Mouse (Mus musculus) lung, postnatal 36 days (tissue): Measurements from ENCODE around the gene Agfg1.
"Not testable (repeated sequence)": the region's sequence is repeated elsewhere in the genome, so short reads cannot be mapped to it uniquely, and the experiment has no call there.

Experiments
- DNase-seq: peaks from one replicate; pipeline ENCODE4 v3.0.0; 2022; ENCODE audit warnings: mixed read lengths

Gene Agfg1

DNA sequence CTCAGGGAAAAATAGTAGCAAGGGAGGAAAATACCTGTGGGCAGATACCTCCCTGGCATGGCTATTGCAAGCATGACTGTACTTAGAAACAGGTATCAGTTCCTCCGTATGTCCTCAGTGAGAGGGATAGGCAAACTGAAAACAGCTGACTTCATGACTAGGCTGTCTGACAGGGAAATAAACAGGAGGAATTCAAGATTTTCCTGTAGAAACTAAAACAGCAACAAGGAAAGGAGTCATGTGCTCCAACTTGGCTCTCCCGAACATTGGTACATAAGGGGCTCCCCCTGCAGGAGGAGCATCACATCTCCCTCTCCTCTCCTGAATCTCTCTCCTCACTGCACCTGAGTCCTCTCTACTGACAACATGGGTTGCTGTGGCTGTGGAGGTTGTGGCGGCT, 73.7 kb downstream of the Agfg1 start, which contains the start of gene A030005L19Rik:
TSS of gene A030005L19Rik (plus strand) at position 301 of the 400 bp plus-strand sequence.
- DNase-seq, result peak; percentile 22

DNA sequence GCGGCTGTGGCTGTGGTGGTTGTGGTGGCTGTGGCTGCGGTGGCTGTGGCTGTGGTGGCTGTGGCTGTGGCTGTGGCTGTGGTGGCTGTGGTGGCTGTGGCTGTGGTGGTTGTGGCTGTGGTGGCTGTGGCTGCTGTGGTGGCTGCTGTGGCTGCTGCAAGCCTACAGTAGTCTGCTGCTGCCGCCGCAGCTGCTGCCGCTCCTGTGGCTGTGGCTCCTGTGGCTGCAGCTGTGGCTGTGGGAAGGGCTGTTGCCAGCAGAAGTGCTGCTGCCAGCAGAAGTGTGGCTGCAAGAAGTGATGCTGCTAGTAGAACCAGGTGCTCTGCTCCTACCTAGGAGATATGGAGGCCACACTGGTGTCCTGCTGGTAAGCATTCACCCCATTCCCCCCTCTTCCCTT, 74.2 kb downstream of the Agfg1 start:
- DNase-seq, result not testable (repeated sequence)

DNA sequence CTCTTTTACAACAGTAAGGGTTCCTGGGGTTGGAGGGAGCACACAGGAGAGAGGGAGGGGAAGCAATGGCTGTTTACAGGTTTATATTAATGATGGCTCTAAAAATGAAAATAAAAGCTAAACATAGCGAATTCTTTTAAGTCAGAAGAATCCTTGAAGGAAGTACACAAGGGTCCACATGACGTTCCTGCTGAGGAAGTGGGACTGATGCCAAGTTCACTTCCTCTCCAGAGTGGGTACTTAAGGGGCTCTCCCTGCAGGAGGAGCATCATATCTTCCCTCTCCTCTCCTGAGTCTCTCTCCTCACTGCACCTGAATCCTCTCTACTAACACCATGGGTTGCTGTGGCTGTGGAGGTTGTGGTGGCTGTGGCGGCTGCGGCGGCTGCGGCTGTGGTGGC, 85.4 kb downstream of the Agfg1 start, which contains the start of gene A030014E15Rik:
TSS of gene A030014E15Rik (plus strand) at position 268 of the 400 bp plus-strand sequence.
- DNase-seq, result peak; percentile 46

DNA sequence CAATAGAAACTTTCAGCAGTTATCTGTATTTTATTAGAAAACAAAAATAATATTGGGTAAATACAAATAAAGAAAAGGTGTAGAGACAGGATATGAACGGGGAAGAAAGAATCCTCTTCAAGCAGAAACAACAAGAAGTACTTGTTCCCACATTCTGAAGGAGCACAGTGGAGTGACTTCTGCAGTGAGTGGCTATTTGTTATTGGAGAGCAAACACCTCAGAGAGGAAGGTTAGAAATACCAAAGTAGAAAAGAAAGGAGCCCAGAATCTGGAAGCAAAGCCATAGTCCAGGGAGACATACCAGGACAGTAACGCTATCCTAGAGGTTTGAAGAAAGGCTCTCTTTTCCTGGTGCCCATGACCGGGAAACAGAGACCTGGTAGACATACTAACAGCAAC, 91.3 kb downstream of the Agfg1 start:
- DNase-seq, result peak; percentile 59

DNA sequence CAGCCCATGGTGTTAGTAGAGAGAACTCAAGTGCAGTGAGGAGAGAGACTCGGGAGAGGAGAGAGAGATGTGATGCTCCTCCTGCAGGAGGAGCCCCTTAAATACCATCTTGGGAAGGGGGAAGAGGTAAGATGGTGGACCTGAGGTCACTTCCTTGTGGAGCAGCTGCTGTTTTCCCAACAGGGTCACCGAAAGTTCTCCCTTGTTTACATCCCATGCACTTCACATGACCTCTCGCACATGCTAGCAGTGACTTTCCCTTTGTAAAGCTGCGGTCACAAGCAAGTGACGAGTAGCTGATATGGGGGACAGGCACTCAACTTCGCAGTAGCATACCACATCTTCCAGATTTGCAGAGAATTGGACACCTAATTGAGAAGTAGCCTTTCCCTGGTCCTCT, 92.0 kb downstream of the Agfg1 start, which contains the start of gene Gm6217:
TSS of gene Gm6217 (minus strand) at position 74 of the 400 bp plus-strand sequence.
- DNase-seq, result not testable (repeated sequence)

DNA sequence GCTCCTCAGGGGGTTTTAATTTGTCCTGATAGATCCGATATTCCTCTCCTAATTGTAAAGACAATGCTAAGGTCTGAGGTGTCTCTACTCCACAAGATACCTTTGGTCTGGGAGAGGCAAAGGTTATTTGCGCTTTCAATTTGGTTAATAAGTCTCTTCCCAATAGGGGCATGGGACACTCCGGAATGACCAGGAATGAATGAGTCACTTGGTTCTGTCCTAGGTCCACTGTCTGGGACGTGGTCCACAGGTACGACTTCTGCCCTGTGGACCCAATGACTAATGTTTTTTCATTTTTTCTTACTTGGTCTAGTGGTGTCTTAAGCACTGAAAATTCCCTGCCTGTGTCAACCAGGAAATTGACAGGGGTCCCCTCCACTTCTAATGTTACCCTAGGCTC, 99.4 kb downstream of the Agfg1 start:
- DNase-seq, result no peak

DNA sequence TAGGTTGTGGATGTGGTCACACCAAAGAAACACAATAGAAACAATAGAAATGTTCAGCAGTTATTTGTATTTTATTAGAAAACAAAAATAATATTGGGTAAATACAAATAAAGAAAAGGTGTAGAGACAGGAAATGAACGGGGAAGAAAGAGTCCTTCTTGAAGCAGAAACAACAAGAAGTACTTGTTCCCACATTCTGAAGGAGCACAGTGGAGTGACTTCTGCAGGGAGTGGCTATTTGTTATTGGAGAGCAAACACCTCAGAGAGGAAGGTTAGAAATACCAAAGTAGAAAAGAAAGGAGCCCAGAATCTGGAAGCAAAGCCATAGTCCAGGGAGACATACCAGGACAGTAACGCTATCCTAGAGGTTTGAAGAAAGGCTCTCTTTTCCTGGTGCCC, 103.2 kb downstream of the Agfg1 start:
- DNase-seq, result peak; percentile 61

DNA sequence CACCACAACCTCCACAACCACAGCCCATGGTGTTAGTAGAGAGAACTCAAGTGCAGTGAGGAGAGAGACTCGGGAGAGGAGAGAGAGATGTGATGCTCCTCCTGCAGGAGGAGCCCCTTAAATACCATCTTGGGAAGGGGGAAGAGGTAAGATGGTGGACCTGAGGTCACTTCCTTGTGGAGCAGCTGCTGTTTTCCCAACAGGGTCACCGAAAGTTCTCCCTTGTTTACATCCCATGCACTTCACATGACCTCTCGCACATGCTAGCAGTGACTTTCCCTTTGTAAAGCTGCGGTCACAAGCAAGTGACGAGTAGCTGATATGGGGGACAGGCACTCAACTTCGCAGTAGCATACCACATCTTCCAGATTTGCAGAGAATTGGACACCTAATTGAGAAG, 104.0 kb downstream of the Agfg1 start, which contains the start of gene A030003K21Rik:
TSS of gene A030003K21Rik (minus strand) at position 94 of the 400 bp plus-strand sequence.
- DNase-seq, result not testable (repeated sequence)

DNA sequence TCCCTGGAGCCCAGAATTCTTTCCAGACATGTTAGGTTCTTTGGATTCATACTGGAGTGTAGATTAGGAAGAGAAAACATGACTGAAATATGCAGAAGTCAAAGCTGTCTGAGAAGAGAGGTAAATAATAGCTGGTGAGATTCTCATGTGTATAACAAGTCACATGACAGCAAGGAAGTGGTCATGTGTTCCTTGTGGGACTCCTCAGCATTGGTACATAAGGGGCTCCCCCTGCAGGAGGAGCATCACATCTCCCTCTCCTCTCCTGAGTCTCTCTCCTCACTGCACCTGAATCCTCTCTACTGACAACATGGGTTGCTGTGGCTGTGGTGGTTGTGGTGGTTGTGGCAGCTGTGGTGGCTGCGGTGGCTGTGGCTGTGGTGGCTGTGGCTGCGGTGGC, 106.7 kb downstream of the Agfg1 start:
- DNase-seq, result peak; percentile 14

DNA sequence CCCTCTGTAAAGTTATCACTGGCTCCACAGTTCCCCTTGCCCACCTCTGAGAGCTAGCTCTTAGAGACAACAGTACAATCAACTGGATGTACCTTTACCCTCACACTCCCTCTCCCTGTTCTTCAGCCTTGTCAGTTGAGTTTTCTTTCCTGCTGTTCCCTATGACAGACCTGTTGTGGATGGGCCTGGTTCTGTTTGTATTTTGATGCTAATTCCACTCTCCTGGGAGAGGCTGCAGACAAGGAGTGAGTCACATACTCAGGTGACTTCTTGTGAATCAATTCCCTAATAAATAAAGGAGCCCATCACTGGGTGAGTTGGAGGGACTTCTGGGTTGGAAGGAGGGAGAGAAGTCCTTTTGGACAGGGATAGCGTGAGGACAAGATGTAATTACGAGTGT, 109.3 kb downstream of the Agfg1 start:
- DNase-seq, result no peak
